Mouse (Mus musculus): ENCODE results near the gene Plekha7.

- TF ChIP-seq CTCF (IDR thresholded peaks at IDR 0.05; ENCODE audit: borderline replicate concordance, insufficient read depth, low read depth, low read length) (no peak), POLR2A (IDR thresholded peaks at IDR 0.05; ENCODE audit: borderline replicate concordance, insufficient read depth, low read length) (no peak)
Measured at GRCm38 (mm10) chr7:116205451-116205850, 102.7 kb downstream of the Plekha7 start.
